In the genomic region with DNA sequence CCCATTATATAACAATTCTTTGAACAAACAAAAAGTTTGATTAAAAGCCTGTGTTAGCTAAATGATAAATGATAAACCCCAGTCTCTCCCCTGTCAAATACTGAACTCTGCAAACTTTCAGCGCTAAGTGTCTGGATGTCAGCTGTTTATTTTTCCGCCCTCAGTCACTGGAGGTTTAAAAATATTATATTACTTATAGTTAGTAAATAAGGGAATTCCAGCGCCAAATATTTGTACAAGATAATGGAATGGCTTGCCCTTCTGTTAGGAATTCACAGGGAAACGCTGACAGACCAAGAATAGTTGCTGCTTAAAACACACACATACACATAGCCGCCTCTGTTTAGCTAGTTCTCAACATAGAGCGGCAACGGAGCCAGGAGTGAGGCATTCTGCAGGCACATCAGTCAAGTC, we compare ENCODE assay signal across 17 mouse cellular contexts. TPM values are rescaled to one million over a fixed set of nuclear protein-coding genes. Genes with fewer than 3 reads are reported as not detected.
DNase-seq lines count a peak whose midpoint lies in the region; ATAC-seq and TF ChIP-seq lines count a peak whose summit lies in the region.
"Had no signal": no experiment of that assay in that cellular context is flagged by ENCODE, and none has a peak within 500 bp of the region (broad histone marks: within the 10 kb centered on the region; RNA-seq: fewer than 3 reads in every experiment).

No protein-coding gene starts in this region.

- peak overlapping the region; percentile 45; the same call in 1 of the 2 replicates for H3K9ac ChIP-seq in heart, embryonic 12.5 days
- H3K9ac ChIP-seq in kidney, postnatal 0 days (ENCODE audit: low read depth, low read length) = peak overlapping the region; percentile 2; the same call in 1 of the 2 replicates
- no peak overlapping the region for H3K9ac ChIP-seq in midbrain, embryonic 11.5 days (ENCODE audit: low read length)
- H3K9ac ChIP-seq in midbrain, embryonic 15.5 days = no peak overlapping the region
- H3K9ac ChIP-seq: limb, embryonic 15.5 days; midbrain, embryonic 13.5 days had no signal

- DNase-seq in heart, postnatal 10 days = no peak
- DNase-seq in kidney, postnatal 0 days (ENCODE audit: low spot score) = peak; percentile 90
- no peak for DNase-seq in kidney, adult 9 months
- peak; percentile 75 for DNase-seq in midbrain, embryonic 11.5 days (ENCODE audit: low spot score, missing footprints)
- DNase-seq in yolk sac, embryonic 10.5 days (ENCODE audit: low spot score) = peak; percentile 51
- no peak for DNase-seq in urinary bladder, adult 2 months (ENCODE audit: low spot score)
- DNase-seq: B cell, adult 2 months; gastrocnemius, adult 2 months had no signal

- H3K27ac ChIP-seq in heart, embryonic 12.5 days (ENCODE audit: poor library complexity, severe bottlenecking) = peak overlapping the region; percentile 81
- peak overlapping the region; percentile 75 for H3K27ac ChIP-seq in kidney, postnatal 0 days
- H3K27ac ChIP-seq in midbrain, embryonic 11.5 days (ENCODE audit: low read depth, low read length) = no peak overlapping the region
- no peak overlapping the region for H3K27ac ChIP-seq in midbrain, embryonic 15.5 days
- H3K27ac ChIP-seq: embryonic facial prominence, embryonic 10.5 days; gastrocnemius, adult 2 months; left cerebral cortex, adult 2 months; macrophage; midbrain, embryonic 13.5 days had no signal

- ATAC-seq in heart, embryonic 12.5 days (ENCODE audit: insufficient number of reproducible peaks, low FRiP score) = peak; percentile 55; the same call in 1 of the 2 replicates
- 0 out of 2 replicates have a peak, but pooled peaks have one; percentile 2 for ATAC-seq in kidney, postnatal 0 days (replicated peaks; ENCODE audit: low FRiP score, low read depth)
- no peak for ATAC-seq in midbrain, embryonic 11.5 days (ENCODE audit: low FRiP score)
- no peak for ATAC-seq in midbrain, embryonic 15.5 days (replicated peaks)
- ATAC-seq: forebrain, embryonic 16.5 days; midbrain, embryonic 13.5 days had no signal

- peak overlapping the region; percentile 60 for H3K4me2 ChIP-seq in heart, embryonic 12.5 days
- peak overlapping the region; percentile 43 for H3K4me2 ChIP-seq in kidney, postnatal 0 days (ENCODE audit: low read length)
- H3K4me2 ChIP-seq in midbrain, embryonic 11.5 days = no peak overlapping the region
- no peak overlapping the region for H3K4me2 ChIP-seq in midbrain, embryonic 15.5 days
- H3K4me2 ChIP-seq: limb, embryonic 15.5 days; midbrain, embryonic 13.5 days had no signal

- intact Hi-C loops in heart, postnatal 10 days (cut with DNase I) = no loop called here

- H3K4me1 ChIP-seq in heart, embryonic 12.5 days (replicated peaks) = peaks cover 20% of the 10 kb centered on the region
- H3K4me1 ChIP-seq in kidney, postnatal 0 days (replicated peaks; ENCODE audit: insufficient read depth, low read length) = no peaks in the 10 kb centered on the region; the same call in 1 of the 2 replicates
- H3K4me1 ChIP-seq in midbrain, embryonic 11.5 days (ENCODE audit: control insufficient read depth, insufficient read depth, low read length) = no peaks in the 10 kb centered on the region
- no peaks in the 10 kb centered on the region for H3K4me1 ChIP-seq in midbrain, embryonic 15.5 days
- H3K4me1 ChIP-seq: midbrain, embryonic 13.5 days had no signal

- no peaks in the 10 kb centered on the region for H3K27me3 ChIP-seq in heart, embryonic 12.5 days (replicated peaks)
- no peaks in the 10 kb centered on the region for H3K27me3 ChIP-seq in kidney, postnatal 0 days (ENCODE audit: insufficient read depth, low read length)
- no peaks in the 10 kb centered on the region for H3K27me3 ChIP-seq in midbrain, embryonic 11.5 days (ENCODE audit: control insufficient read depth, insufficient read depth, low read length)
- H3K27me3 ChIP-seq in midbrain, embryonic 15.5 days (replicated peaks) = no peaks in the 10 kb centered on the region
- H3K27me3 ChIP-seq: limb, embryonic 15.5 days; midbrain, embryonic 13.5 days had no signal

- no peaks in the 10 kb centered on the region for H3K9me3 ChIP-seq in heart, embryonic 12.5 days (replicated peaks)
- no peaks in the 10 kb centered on the region for H3K9me3 ChIP-seq in kidney, postnatal 0 days (replicated peaks; ENCODE audit: low read length)
- no peaks in the 10 kb centered on the region for H3K9me3 ChIP-seq in midbrain, embryonic 11.5 days (ENCODE audit: control insufficient read depth, low read length)
- H3K9me3 ChIP-seq in midbrain, embryonic 15.5 days = no peaks in the 10 kb centered on the region
- H3K9me3 ChIP-seq: embryonic facial prominence, embryonic 10.5 days; limb, embryonic 15.5 days; midbrain, embryonic 13.5 days had no signal

- H3K4me3 ChIP-seq in heart, embryonic 12.5 days = peak overlapping the region; percentile 17
- no peak overlapping the region for H3K4me3 ChIP-seq in kidney, postnatal 0 days (replicated peaks; ENCODE audit: low read depth, low read length)
- H3K4me3 ChIP-seq in midbrain, embryonic 11.5 days (ENCODE audit: low read depth, low read length) = no peak overlapping the region
- no peak overlapping the region for H3K4me3 ChIP-seq in midbrain, embryonic 15.5 days
- H3K4me3 ChIP-seq: embryonic facial prominence, embryonic 10.5 days; erythroblast, embryonic 14.5 days; left cerebral cortex, adult 2 months; limb, embryonic 15.5 days; midbrain, embryonic 13.5 days had no signal

- WGBS in heart, embryonic 12.5 days = 25% methylated on average over 7 of the region's 7 CpGs
- WGBS in kidney, postnatal 0 days = 42% methylated on average over 7 of the region's 7 CpGs
- WGBS in midbrain, embryonic 11.5 days = 81% methylated on average over 7 of the region's 7 CpGs
- WGBS in midbrain, embryonic 15.5 days = 90% methylated on average over 7 of the region's 7 CpGs

- no peak for TF ChIP-seq CTCF in kidney, postnatal 0 days (IDR thresholded peaks at IDR 0.05; ENCODE audit: low read depth)

- 0 out of 2 replicates have a peak, but pooled peaks cover 13% of the 10 kb centered on the region for H3K36me3 ChIP-seq in heart, embryonic 12.5 days
- no peaks in the 10 kb centered on the region for H3K36me3 ChIP-seq in kidney, postnatal 0 days (ENCODE audit: insufficient read depth, low read length)
- H3K36me3 ChIP-seq in midbrain, embryonic 11.5 days (ENCODE audit: control insufficient read depth, insufficient read depth, low read length) = no peaks in the 10 kb centered on the region
- H3K36me3 ChIP-seq in midbrain, embryonic 15.5 days (replicated peaks) = no peaks in the 10 kb centered on the region
- H3K36me3 ChIP-seq: limb, embryonic 15.5 days; midbrain, embryonic 13.5 days had no signal

RNA-seq across cellular contexts. Expression of gene Tspan12, which starts 29.6 kb away (rescaled TPM):
- 68.6 and 71.1 TPM in 2 replicates for polyA plus RNA-seq in heart, embryonic 12.5 days (2016; fragmentation: Nextera tagmentation; extraction: Ambion mirVana)
- total RNA-seq in heart, postnatal 10 days (2021) = 100 to 1,000 TPM in 1 of 2 experiments, 10 to 100 TPM in 1; 93.8 to 102 TPM
- polyA plus RNA-seq in kidney, postnatal 0 days (2015; fragmentation: Nextera tagmentation; extraction: Ambion mirVana) = 111 and 114 TPM in 2 replicates
- 53.2 and 64.8 TPM in 2 replicates for polyA plus RNA-seq in midbrain, embryonic 11.5 days (2014; fragmentation: Nextera tagmentation; extraction: Ambion mirVana)
- 49.8 and 55.1 TPM in 2 replicates for polyA plus RNA-seq in midbrain, embryonic 15.5 days (2015; fragmentation: Nextera tagmentation; extraction: Ambion mirVana)
- polyA plus RNA-seq in urinary bladder, adult 2 months (2012; rRNA removed) = 24.7 and 27.9 TPM in 2 replicates
- polyA plus RNA-seq: erythroblast, embryonic 14.5 days; macrophage had no signal

Comparison
In these comparisons a context has a peak if more than half of its experiments do, and no peak if none do; other contexts are left out.
1. DNase-seq: peak in kidney, postnatal 0 days (single experiment), midbrain, embryonic 11.5 days (single experiment) and yolk sac, embryonic 10.5 days (single experiment); none in heart, postnatal 10 days (0 of 2), kidney, adult 9 months (single experiment) and urinary bladder, adult 2 months (single experiment).
2. ATAC-seq: peak in heart, embryonic 12.5 days (single experiment) and kidney, postnatal 0 days (single experiment); none in midbrain, embryonic 11.5 days (single experiment) and midbrain, embryonic 15.5 days (single experiment).
3. H3K27ac ChIP-seq: peak in heart, embryonic 12.5 days (single experiment) and kidney, postnatal 0 days (single experiment); none in midbrain, embryonic 11.5 days (single experiment) and midbrain, embryonic 15.5 days (single experiment).
4. H3K4me2 ChIP-seq: peak in heart, embryonic 12.5 days (single experiment) and kidney, postnatal 0 days (single experiment); none in midbrain, embryonic 11.5 days (single experiment) and midbrain, embryonic 15.5 days (single experiment).
5. H3K9ac ChIP-seq: peak in heart, embryonic 12.5 days (single experiment) and kidney, postnatal 0 days (single experiment); none in midbrain, embryonic 11.5 days (single experiment) and midbrain, embryonic 15.5 days (single experiment).